Mouse (Mus musculus) brain, embryonic 14.5 days (tissue): ENCODE measurements at regions not wholly inside any gene's neighbourhood (a gene's known extent, or its start where the extent isn't known, plus 50 kb on each side); places are given as distances from the start of the nearest gene placed in this dataset.
A peak's percentile ranks its signal among the peaks of the same experiment; 100 is the strongest.

ENCODE experiments used
- DNase-seq: peaks from one replicate; pipeline ENCODE4 v3.0.0-alpha.2; 2011; ENCODE audit warnings: low read depth
- CTCF ChIP-seq: fragments of 200-500 bp; IDR thresholded peaks from 2 replicates; pipeline ENCODE4 v1.5.1; 2012; ENCODE audit warnings: inconsistent platforms, mild to moderate bottlenecking, moderate library complexity, borderline replicate concordance; ENCODE audit not compliant: insufficient read depth, insufficient read length; ENCODE audit errors: extremely low read depth
- POLR2A ChIP-seq: fragments of 200-500 bp; IDR thresholded peaks from 2 replicates; pipeline ENCODE4 v1.6.1; 2012; ENCODE audit warnings: mild to moderate bottlenecking, inconsistent platforms, borderline replicate concordance; ENCODE audit not compliant: poor library complexity, insufficient read depth, insufficient read length, severe bottlenecking; ENCODE audit errors: extremely low read depth

DNA sequence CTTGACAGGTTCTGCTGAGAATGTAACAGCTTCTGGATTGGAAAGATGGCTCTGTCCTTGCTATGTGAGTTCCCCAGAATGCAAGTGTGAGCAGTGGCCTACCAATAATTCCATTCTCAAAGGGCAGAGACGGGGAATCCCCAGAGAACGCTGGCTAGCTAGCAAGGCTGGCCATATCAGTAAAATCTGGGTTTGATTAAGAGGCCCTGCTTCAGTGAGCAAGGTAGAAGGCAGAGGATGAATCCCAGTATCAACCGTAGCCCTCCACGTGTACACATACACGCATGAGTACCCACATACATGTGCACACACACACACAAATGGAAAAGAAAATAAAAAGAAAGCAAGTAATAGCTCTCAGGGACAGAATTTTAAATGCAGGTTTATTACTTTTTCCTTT is 55.3 kb downstream of the Tril start:
- no peak for TF ChIP-seq CTCF
- no peak for TF ChIP-seq POLR2A

DNA sequence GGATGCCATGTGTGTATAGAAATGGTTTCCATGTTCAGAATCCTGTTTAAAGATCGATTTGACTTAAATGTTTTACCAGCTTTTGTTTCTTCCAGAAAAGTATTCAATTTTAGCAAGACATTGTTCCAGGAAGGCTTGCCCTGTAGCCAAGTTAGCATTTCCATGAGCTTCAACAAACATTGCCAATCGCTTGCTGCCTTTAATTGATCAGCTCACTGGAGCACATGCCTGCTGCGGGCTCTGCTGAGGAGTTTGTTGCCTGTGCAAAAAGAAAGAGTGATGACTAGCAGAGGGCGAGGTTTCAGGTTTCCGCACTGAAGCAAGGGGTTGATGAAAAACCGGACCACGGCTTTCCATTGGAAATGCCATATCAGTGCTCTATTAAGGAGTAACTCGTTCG is 58.0 kb downstream of the Tril start:
- DNase-seq: no peak
- no peak for TF ChIP-seq CTCF
- no peak for TF ChIP-seq POLR2A

More for the DNA sequence above, 55.3 kb downstream of the Tril start:
- DNase-seq: no peak

DNA sequence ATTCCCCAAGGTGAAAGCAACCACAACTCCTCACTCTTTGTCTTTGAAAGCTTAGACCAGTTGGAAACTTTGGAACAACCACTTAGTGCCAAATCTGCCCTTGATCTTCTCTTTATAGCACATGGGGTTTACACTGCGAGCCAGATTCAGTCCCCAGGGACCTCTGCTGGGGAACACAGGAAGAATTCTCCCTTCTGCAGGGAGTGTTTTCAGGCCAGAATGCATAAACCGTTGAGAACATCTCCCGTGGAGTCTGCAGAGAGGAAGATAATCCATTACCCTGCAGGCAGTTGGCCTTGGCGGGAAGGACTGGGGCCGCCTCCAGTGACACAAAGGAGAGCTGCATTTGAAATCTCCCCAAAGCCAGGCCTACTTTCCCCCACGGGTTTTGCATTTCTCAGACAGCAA is 60.0 kb downstream of the Tril start:
- TF ChIP-seq CTCF: peak; percentile 6; the same call in 1 of the 2 replicates
- TF ChIP-seq POLR2A: no peak
- DNase-seq: peak; percentile 77

DNA sequence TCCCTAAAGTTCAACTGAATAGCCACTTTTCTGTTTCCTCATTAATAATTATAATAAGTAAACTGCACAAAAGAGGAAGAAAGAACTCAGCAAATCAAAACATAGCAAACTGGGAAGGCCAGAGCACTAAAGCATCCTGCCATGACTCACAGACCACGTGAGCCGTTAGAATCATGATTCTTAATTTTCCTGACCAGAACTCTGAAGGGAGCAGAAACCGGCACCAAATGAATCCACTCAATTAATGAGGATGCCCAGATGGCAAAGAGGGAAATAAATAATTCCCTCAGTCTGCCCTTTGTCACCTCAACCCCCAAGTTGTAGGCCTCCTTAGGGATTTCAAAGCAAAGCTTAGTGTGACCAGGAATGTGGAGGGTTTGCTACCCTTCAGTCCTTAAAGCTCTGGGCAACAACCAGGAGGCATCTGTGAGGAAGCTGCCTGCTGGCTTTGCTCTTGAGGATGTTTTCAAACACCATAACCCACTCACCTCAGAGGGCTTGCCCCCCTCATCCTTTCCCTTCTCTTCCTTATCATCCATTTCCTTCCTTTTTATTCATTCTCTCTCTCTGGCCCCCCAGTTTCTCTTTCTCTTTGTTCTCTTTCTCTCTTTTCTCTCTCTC is 60.8 kb downstream of the Tril start:
- peak; percentile 37 for DNase-seq
- TF ChIP-seq CTCF (no peak), POLR2A (no peak)

DNA sequence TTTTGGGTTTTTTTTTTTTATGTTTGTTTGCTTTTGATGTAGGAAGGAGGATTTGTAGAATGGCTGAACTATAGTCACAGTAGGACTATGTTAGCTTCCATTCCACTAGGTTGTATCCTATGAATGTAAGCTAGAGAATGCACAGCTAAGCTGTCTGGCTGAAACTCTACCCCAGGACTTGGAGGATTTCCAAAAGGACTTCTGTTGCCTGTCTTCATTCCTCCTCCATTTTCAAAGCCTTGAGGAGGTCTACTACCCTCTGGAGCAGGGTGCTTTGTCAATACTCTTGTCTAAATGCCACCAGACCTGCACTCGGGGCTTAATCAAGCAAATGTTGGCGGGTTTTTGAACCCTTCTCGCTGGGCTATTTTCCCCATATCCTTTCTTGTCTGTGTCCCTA is 66.3 kb downstream of the Tril start:
- TF ChIP-seq CTCF (no peak), POLR2A (no peak)
- no peak for DNase-seq

DNA sequence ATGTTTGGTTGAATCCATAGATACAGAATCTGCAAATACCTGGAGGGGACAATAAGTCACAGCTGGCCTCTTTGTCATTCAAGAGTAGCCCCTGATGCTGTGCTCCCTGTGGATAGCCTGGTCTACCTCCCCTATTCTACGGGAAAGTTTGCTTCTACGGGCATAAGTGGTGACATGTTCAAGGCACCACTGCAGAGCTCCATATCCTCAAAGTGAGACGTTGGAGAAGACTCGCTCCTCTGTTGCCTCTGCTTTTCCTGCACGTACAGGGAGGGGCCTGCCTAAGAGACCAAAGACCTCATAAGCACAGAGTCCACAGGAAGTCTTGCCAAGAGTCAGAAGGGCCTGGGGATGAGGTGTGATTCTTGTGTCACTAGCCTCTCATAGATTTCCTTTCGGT is 70.1 kb downstream of the Tril start:
- TF ChIP-seq POLR2A (no peak), CTCF (no peak)
- DNase-seq: no peak
